ENCODE assay signal across 14 mouse cellular contexts in genomic region chr16:32703312-32703912, GRCm38 (mm10). TPM values are rescaled to one million over a fixed set of nuclear protein-coding genes. Genes with fewer than 3 reads are reported as not detected.
A peak's percentile ranks its signal among the peaks of the same experiment; 100 is the strongest.
DNase-seq lines count a peak whose midpoint lies in the region; ATAC-seq lines count a peak whose summit lies in the region.
"Had no signal": no experiment of that assay in that cellular context is flagged by ENCODE, and none has a peak within 500 bp of the region (broad histone marks: within the 10 kb centered on the region; RNA-seq: fewer than 3 reads in every experiment).

No protein-coding gene starts in this region.

- H3K9ac ChIP-seq in heart, embryonic 13.5 days = no peak overlapping the region
- no peak overlapping the region for H3K9ac ChIP-seq in heart, embryonic 11.5 days (ENCODE audit: low read depth, low read length)
- H3K9ac ChIP-seq in kidney, embryonic 14.5 days (ENCODE audit: low read depth, low read length) = no peak overlapping the region
- H3K9ac ChIP-seq: liver, embryonic 14.5 days had no signal

- H3K27ac ChIP-seq in heart, embryonic 13.5 days (replicated peaks) = peak overlapping the region; percentile 36; the same call in 1 of the 2 replicates
- no peak overlapping the region for H3K27ac ChIP-seq in heart, embryonic 11.5 days (ENCODE audit: low read depth, low read length)
- H3K27ac ChIP-seq in kidney, embryonic 14.5 days (ENCODE audit: low read depth, low read length) = no peak overlapping the region
- H3K27ac ChIP-seq: liver, embryonic 14.5 days had no signal

- 61% methylated on average over 9 of the region's 9 CpGs for WGBS in heart, embryonic 13.5 days
- WGBS in heart, embryonic 11.5 days (ENCODE audit: insufficient replicate concordance) = 68% methylated on average over 9 of the region's 9 CpGs
- 52% methylated on average over 9 of the region's 9 CpGs for WGBS in kidney, embryonic 14.5 days

- no peak overlapping the region for H3K4me2 ChIP-seq in heart, embryonic 13.5 days
- no peak overlapping the region for H3K4me2 ChIP-seq in heart, embryonic 11.5 days
- no peak overlapping the region for H3K4me2 ChIP-seq in kidney, embryonic 14.5 days (replicated peaks; ENCODE audit: low read depth, low read length)

- H3K4me3 ChIP-seq in heart, embryonic 13.5 days = no peak overlapping the region
- no peak overlapping the region for H3K4me3 ChIP-seq in heart, embryonic 11.5 days (ENCODE audit: low read depth, low read length)
- H3K4me3 ChIP-seq in kidney, embryonic 14.5 days (ENCODE audit: low read length) = no peak overlapping the region

- DNase-seq in kidney, postnatal 4 days = peak; percentile 28 to 41
- DNase-seq in adipocyte (ENCODE audit: low spot score) = peak; percentile 88
- DNase-seq in lung, postnatal 14 days = peak; percentile 43
- no peak for DNase-seq in right cerebral cortex, adult 18-20 months
- DNase-seq: cerebellum, adult 8-10 months; heart, adult 11 months; layer of hippocampus, adult 9-11 months; midbrain, embryonic 14.5 days; thymus, postnatal 25 days had no signal

- H3K9me3 ChIP-seq in heart, embryonic 13.5 days = no peaks in the 10 kb centered on the region
- no peaks in the 10 kb centered on the region for H3K9me3 ChIP-seq in heart, embryonic 11.5 days (replicated peaks; ENCODE audit: control insufficient read depth, low read length)
- H3K9me3 ChIP-seq in kidney, embryonic 14.5 days (ENCODE audit: control insufficient read depth, low read length) = no peaks in the 10 kb centered on the region

- peaks cover 22% of the 10 kb centered on the region for H3K4me1 ChIP-seq in heart, embryonic 13.5 days
- H3K4me1 ChIP-seq in heart, embryonic 11.5 days (ENCODE audit: control insufficient read depth, insufficient read depth, low read length) = peaks cover 9% of the 10 kb centered on the region; the same call in 1 of the 2 replicates
- H3K4me1 ChIP-seq in kidney, embryonic 14.5 days (ENCODE audit: control insufficient read depth, insufficient read depth, low read length) = peaks cover 10% of the 10 kb centered on the region; the same call in 1 of the 2 replicates

- no peaks in the 10 kb centered on the region for H3K36me3 ChIP-seq in heart, embryonic 13.5 days
- no peaks in the 10 kb centered on the region for H3K36me3 ChIP-seq in heart, embryonic 11.5 days (ENCODE audit: control insufficient read depth, insufficient read depth, low read length)
- H3K36me3 ChIP-seq in kidney, embryonic 14.5 days (ENCODE audit: control insufficient read depth, insufficient read depth, low read length) = no peaks in the 10 kb centered on the region

- no peak for ATAC-seq in heart, embryonic 13.5 days (ENCODE audit: extremely low read depth, insufficient number of reproducible peaks, low FRiP score, low TSS enrichment)
- no peak for ATAC-seq in heart, embryonic 11.5 days (replicated peaks; ENCODE audit: insufficient number of reproducible peaks, low FRiP score, low TSS enrichment)
- no peak for ATAC-seq in kidney, embryonic 14.5 days (ENCODE audit: low FRiP score, low TSS enrichment)
- ATAC-seq in frontal cortex, adult (ENCODE audit: low TSS enrichment) = no peak

- H3K27me3 ChIP-seq in heart, embryonic 13.5 days (replicated peaks) = no peaks in the 10 kb centered on the region
- H3K27me3 ChIP-seq in heart, embryonic 11.5 days (ENCODE audit: control insufficient read depth, insufficient read depth, low read length) = no peaks in the 10 kb centered on the region
- no peaks in the 10 kb centered on the region for H3K27me3 ChIP-seq in kidney, embryonic 14.5 days (ENCODE audit: control insufficient read depth, insufficient read depth, low read length)

RNA-seq across cellular contexts. Expression of gene Muc4, which starts 32.3 kb away (rescaled TPM):
- polyA plus RNA-seq in heart, embryonic 13.5 days (2015; fragmentation: Nextera tagmentation; extraction: Ambion mirVana) = 0.21 TPM in 1 of 2 replicates, not detected in the other
- polyA plus RNA-seq in heart, embryonic 11.5 days (2014; fragmentation: Nextera tagmentation; extraction: Ambion mirVana) = 0.13 and 0.44 TPM in 2 replicates
- 0.27 TPM in 1 of 2 replicates, not detected in the other for polyA plus RNA-seq in kidney, embryonic 14.5 days (2014; fragmentation: Nextera tagmentation; extraction: Ambion mirVana)

RNA-seq across cellular contexts. Expression of gene Tnk2, which starts 59.7 kb away (rescaled TPM):
- polyA plus RNA-seq in heart, embryonic 13.5 days (2015; fragmentation: Nextera tagmentation; extraction: Ambion mirVana) = 7.1 and 8.7 TPM in 2 replicates
- 6.9 and 7.8 TPM in 2 replicates for polyA plus RNA-seq in heart, embryonic 11.5 days (2014; fragmentation: Nextera tagmentation; extraction: Ambion mirVana)
- polyA plus RNA-seq in kidney, embryonic 14.5 days (2014; fragmentation: Nextera tagmentation; extraction: Ambion mirVana) = 10.7 and 11.0 TPM in 2 replicates
